Mouse (Mus musculus): ENCODE measurements around the gene Gm20388.
"Not testable (repeated sequence)": the region's sequence is repeated elsewhere in the genome, so short reads cannot be mapped to it uniquely, and the experiment has no call there.

Gene Gm20388

DNA sequence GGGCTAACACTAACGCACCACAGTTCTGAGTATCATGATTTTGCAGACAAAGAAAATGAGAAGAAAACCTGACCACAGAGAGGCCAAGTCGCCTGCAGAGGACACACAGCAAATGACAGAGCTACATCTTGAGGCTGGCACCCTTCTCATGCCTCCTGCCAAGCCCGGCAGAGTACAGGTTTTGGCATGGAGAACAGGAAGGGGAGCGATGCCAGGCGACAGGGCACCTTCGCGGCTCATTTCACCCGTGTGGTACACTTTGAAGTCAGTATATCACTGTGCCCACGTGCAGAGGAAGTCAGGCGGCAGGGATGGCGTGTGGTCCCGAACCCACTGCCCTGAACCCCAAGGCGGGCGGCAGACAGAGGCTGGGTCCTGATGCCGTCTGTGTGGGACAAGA lies 1750.0 kb downstream of the Gm20388 start:
- DNase-seq (ENCODE audit: low read depth in 2 of 2, low spot score in 2 of 2): no peak

DNA sequence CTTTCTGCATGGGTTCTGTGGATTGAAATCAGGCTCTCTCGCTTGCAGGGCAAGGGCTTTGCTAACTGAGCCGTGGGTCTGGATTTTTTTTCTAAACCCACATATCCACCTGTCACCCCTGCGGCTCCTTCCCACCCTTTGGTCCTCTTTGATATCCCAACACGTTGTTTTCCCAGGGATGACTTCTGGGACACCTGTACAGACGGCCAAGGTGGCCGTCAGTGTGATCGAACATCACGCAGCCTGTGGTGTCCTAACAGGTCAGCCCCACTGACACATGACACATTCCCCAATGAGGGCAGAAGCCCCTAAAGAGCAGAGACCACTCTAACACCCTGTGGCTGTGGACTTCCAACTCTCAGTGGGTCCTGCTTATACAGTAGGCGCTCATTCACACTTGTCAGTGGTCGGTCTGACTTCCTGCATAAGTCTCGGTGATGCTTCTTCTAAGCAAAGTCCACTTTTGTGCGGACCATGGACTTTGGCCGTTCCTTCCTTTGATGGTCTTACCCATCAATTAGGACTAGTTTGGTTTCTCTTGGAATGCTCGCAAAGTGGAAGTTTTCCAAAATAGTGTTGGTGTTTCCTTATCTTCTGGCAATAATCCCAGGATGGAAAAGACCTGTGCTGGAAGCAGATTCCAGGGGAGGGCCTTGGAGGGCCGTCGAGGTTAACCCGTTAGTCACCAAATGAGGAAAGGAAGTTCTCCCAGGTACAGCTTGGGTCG lies 1751.2 kb downstream of the Gm20388 start:
- DNase-seq (ENCODE audit: low read depth in 2 of 2, low spot score in 2 of 2): no peak

DNA sequence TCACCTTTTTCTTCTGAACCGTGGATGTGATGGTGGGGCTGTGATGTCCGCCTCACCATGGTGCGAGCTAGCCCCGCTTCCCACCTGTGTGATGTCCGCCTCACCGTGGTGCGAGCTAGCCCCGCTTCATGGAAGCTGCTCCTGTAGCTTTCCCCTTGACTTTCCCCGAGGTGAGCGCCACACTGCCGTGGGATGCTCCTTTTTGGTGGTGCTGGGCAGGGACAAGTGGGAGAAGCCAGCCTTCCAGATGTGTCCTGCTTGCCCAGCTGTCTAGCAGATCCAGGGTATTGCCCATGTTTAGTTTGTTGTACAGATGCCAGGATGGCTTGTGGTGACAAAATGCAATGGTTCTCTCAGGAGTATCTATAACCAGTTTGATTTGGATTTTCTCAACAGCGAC lies 1752.5 kb downstream of the Gm20388 start:
- no peak for DNase-seq (ENCODE audit: low read depth in 2 of 2, low spot score in 2 of 2)

GRCm38 (mm10) chr8:121665329-121665728 lies 1754.7 kb downstream of the Gm20388 start:
- DNase-seq (ENCODE audit: low read depth in 2 of 2, low spot score in 2 of 2): no peak

DNA sequence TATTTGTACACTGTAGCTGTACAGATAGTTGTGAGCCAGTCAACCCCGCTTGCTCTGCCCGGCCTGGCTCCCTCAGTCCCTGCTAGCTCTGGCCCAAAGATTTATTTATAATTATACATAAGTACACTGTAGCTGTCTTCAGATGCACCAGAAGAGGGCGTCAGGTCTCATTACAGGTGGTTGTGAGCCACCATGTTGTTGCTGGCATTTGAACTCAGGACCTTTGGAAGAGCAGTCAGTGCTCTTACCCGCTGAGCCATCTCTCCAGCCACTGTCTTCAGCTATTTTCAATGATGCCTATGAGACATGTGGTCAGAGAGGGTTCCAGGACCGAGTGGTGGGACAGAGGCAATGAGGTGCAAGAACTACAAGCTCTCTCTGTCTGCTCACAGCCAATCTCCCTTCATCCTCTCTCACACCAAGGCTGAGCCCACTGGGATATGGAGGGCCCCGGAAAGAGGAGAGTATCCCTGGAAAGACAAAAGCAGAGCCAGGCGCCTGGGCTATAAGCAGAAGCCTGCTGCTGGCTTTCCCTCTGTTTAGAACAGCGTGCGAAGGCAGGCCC lies 1757.4 kb downstream of the Gm20388 start:
- DNase-seq (ENCODE audit: low read depth in 2 of 2, low spot score in 2 of 2): not testable (repeated sequence)

DNA sequence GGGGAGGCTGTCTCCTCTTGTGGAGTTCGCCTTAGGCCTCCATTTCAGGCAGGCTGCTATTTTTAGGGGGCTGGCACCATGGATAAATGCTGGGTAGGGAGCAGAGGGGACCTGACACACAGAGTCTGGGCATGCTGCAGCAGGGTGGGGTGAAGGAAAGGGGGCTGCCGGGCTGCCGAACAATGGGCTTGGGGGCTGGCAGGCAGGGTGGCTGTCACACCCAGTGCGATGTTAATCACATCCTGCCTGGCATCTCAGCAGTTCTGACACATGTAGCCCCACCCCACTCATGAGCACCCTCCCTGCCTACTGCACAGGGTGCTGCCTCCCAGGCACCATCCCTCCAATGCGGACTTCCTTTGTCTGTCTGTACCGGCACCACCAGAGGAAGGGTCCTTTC lies 1757.9 kb downstream of the Gm20388 start:
- no peak for DNase-seq (ENCODE audit: low read depth in 2 of 2, low spot score in 2 of 2)

DNA sequence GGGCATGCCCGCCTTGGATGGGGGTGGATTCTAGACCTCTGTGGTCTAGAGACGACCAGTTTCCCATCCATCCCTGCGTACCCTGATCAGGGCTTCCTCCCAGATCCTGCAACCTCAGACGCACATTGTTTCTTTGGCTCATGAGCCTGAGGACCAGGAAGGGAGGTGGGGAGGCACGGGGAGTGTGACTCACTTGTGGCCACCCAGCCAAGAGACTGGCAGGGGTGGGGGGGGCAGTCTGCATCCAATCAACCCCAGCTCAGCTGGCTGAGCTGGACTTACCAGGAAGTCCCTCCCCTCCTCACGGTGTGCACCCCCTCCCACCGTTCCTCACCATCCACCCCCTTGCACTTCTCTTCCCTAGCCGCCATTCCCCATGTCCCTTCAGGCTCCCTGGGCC lies 1758.6 kb downstream of the Gm20388 start:
- DNase-seq (ENCODE audit: low read depth in 2 of 2, low spot score in 2 of 2): no peak

DNA sequence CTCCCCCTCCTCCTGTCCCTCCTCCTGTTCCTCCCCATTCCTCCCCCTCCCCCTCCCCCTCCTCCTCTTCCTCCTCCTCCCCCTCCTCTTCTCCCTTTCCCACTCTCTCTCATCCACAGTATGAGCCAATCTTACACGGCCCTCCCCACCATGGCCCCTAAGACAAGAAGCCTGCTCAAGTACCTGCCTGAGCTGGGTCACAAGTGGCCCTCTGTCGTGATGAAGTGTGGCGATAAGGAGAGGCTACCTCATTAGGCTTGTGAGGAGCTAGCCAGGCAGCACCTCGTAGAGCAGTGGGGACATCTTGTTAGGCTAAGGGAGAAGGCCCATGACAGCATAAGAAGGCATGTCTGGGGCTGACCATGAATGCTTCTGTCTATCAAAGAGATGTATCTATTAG lies 1762.5 kb downstream of the Gm20388 start:
- DNase-seq (ENCODE audit: low read depth in 2 of 2, low spot score in 2 of 2): no peak

GRCm38 (mm10) chr8:121673917-121674316 lies 1763.3 kb downstream of the Gm20388 start:
- no peak for DNase-seq (ENCODE audit: low read depth in 2 of 2, low spot score in 2 of 2)

- no peak for DNase-seq (ENCODE audit: low read depth in 2 of 2, low spot score in 2 of 2)
Measured at GRCm38 (mm10) chr8:121674524-121674923, 1763.9 kb downstream of the Gm20388 start.

DNA sequence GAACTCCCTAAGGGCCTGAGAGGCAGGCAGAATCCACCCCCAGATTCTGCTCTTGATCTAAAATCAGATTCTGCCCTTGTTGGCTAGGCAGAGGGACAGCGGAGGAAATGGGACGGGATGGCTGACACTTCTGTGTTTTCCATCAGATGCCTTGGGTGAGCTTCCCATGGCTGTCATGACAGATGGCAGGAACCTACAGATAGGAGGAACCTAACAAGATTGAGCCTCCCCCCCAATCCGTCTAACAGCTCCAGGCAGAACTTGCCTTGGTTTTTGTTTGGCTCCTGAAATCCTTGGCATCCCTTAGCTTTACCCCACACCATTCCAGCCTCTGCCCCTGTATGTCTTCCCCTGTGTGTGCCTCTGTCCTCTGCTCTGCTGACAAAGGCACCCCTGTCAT lies 1764.5 kb downstream of the Gm20388 start:
- DNase-seq (ENCODE audit: low read depth in 2 of 2, low spot score in 2 of 2): no peak

- DNase-seq (ENCODE audit: low read depth in 2 of 2, low spot score in 2 of 2): no peak
Measured at GRCm38 (mm10) chr8:121675701-121676100, 1765.1 kb downstream of the Gm20388 start.

DNA sequence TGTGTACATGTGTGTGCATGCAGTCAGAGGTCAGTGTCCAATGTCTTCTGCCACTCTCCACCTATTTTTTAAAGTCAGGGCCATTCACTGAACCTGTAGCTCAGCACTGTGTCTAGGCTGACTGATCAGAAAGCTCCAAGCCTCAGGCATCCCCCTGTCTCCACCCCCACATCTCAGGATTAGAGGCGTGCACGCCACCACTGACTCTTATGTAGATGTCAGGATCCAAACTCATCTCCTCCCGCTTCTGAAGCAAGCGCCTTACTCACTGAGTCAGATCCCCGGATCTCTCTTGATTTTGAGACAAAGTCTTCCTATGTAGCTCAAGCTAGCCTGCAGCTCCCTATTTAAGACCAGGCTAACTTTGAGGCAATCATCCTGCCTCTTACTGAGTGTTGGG lies 1768.1 kb downstream of the Gm20388 start:
- no peak for DNase-seq (ENCODE audit: low read depth in 2 of 2, low spot score in 2 of 2)

DNA sequence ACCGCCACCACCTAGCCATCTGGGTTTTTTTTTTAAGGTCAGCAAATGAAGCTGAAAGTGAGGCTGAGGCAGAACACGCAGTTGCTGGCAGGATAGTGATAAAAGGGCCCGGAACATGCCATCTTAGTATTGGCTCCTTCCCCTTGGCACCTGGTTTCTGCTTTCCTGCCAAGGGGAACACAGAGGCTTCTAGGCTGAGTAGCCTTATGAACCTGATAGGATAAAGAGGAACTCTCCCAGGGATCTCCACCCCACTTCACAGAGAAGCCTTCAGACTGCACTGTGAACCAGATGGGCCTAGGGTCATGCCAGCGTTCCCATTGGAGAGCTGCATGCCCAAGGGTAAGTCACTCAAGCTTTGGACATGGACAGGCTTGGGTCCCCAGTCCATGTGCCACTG lies 1770.3 kb downstream of the Gm20388 start:
- no peak for DNase-seq (ENCODE audit: low read depth in 2 of 2, low spot score in 2 of 2)

DNA sequence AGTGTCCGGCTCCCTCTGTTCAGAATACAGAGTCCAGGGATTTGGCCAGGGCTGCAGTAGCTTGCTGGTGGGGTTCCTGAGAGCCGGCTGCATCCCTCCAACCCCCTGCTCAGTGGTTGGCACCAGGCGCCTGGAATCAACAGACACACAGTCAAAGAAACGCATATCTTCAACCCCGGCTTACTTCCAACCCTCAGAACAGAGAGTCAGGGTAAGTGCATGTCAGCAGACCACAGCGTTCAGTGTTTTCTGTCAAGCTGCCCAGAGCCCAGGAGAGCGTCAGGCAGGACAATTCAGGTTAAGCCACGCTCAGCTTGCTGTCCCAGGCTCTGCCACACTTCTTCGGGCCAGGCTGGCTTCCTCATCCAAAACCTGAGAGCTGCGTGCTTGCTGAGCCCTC lies 1770.8 kb downstream of the Gm20388 start:
- no peak for DNase-seq (ENCODE audit: low read depth in 2 of 2, low spot score in 2 of 2)

DNA sequence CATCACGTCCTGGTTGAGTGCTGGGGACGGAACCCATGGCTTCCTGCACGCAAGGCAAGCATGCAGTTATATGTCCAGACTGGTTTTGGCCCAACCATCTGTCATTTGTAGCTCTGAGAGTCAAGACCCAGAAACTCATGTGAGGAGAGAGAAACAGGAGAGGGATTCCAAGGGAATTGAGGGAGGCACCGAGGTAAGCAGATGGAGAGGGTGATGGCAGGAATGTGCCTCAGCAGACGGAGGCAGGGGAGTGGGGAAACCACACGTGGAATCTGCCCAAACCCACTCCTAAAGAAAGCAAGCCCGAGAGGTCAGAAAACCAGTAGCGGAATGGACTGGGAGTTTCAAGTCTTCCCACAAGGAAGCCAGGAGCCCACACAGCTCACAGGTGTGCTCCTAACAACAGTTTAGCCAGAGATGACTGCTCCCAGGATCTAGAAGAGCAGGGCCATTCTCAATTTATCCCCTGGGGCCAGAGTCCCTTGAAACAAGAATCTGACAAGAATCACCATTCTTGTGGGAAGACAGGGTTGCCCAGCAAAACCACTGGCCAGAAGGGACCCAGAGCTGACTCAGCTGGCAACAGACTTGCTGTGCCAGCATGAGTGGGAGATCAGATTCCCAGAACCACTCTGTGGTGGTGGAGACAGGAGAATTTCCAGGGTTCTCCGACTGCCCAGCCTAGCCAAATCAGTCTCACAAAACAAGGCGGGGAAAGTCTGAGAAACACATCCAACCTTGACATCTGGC lies 1772.6 kb downstream of the Gm20388 start:
- DNase-seq (ENCODE audit: low read depth in 2 of 2, low spot score in 2 of 2): no peak

DNA sequence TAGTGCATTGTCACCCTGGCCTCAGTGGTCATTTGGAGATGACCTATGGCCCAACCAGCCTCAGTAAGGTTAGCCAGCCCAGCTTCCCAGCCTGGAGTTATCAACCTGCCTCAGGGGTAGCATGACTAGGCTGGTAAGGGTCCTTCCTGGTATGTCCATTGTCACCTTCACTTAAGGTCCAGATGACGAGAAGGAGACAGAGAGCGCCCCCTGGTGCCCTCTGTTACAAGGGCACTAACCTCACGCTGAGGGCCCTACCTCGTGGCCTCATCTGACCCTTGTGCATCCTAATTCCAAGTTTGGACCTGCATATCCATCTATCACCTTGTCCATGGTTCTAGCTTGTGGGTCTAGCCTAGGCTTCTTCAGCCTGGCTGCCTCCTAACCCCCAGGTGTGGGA lies 1774.8 kb downstream of the Gm20388 start:
- DNase-seq (ENCODE audit: low read depth in 2 of 2, low spot score in 2 of 2): no peak

GRCm38 (mm10) chr8:121687455-121688161 lies 1777.0 kb downstream of the Gm20388 start:
- DNase-seq (ENCODE audit: low read depth in 2 of 2, low spot score in 2 of 2): no peak

- DNase-seq (ENCODE audit: low read depth in 2 of 2, low spot score in 2 of 2): no peak
Measured at GRCm38 (mm10) chr8:121688496-121688895, 1777.9 kb downstream of the Gm20388 start.

GRCm38 (mm10) chr8:121694453-121694852 lies 1783.8 kb downstream of the Gm20388 start:
- peak; percentile 44 to 57 for DNase-seq (ENCODE audit: low read depth in 2 of 2, low spot score in 2 of 2)

DNA sequence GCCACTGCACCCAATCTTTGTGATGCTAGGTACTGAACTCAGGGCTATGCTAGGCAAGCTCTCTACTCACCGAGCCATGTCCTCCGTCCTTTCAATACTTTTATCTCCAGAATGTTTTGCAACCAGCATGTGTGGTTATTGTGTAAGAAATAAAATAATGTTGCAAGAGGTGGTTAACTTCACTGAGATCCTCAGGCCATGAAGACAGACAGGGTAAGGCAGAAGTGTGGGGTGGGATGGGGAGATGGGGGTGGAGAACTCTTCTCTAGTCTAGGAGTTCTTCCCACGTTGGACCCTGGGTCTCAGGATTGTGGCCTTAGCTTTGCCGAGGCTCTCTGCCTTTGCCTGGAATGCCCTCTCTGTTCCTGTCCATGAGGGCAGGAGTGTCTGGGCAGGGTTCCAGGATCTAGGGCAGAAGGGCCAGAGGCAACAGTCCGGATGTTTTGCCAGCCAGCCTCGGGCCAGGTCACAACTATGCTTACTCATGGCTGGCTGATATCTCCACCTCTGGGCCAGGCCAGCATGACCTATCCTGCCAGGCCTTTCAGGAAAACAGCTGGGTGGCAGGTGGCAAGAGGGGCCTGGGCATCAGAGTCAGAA lies 1785.0 kb downstream of the Gm20388 start:
- DNase-seq (ENCODE audit: low read depth in 2 of 2, low spot score in 2 of 2): no peak
